Mouse (Mus musculus) limb, embryonic 11.5 days (tissue): ENCODE results near the gene Iqca. TPM values are rescaled to one million over a fixed set of nuclear protein-coding genes. Genes with fewer than 3 reads are reported as not detected.

Source experiments
- ATAC-seq: fragments of 200-750 bp; cut with Nextera tagmentation; 2 replicates; pipeline ENCODE4 v1.8.0; 2017; ENCODE audit warnings: low read depth; ENCODE audit not compliant: insufficient number of reproducible peaks, low FRiP score, low TSS enrichment
- DNase-seq: peaks from one replicate; pipeline ENCODE4 v3.0.0-alpha.2; 2015; ENCODE audit warnings: low spot score
- H3K27ac ChIP-seq: fragments of 300-500 bp; sonication (generic); replicated peaks from 2 replicates; pipeline ENCODE4 v1.5.1; 2014; ENCODE audit warnings: low read depth, mild to moderate bottlenecking, low read length
- H3K27me3 ChIP-seq: fragments of 300-500 bp; sonication (generic); 2 replicates; pipeline ENCODE4 v1.6.1; 2014; ENCODE audit warnings: mild to moderate bottlenecking, low read length, mixed read lengths; ENCODE audit not compliant: control insufficient read depth, insufficient read depth
- H3K36me3 ChIP-seq: fragments of 300-500 bp; sonication (generic); 2 replicates; pipeline ENCODE4 v1.6.1; 2014; ENCODE audit warnings: mild to moderate bottlenecking, low read length, moderate library complexity, mixed read lengths; ENCODE audit not compliant: control insufficient read depth, insufficient read depth
- H3K4me1 ChIP-seq: fragments of 300-500 bp; sonication (generic); 2 replicates; pipeline ENCODE4 v1.6.1; 2014; ENCODE audit warnings: low read length, mixed read lengths; ENCODE audit not compliant: control insufficient read depth, insufficient read depth
- H3K4me2 ChIP-seq: fragments of 300-500 bp; sonication (generic); 2 replicates; pipeline ENCODE4 v1.6.1; 2014; ENCODE audit warnings: low read depth, mild to moderate bottlenecking, moderate library complexity; ENCODE audit not compliant: severe bottlenecking
- H3K4me3 ChIP-seq: fragments of 300-500 bp; sonication (generic); 2 replicates; pipeline ENCODE4 v1.5.1; 2014; ENCODE audit warnings: low read depth, low read length
- H3K9ac ChIP-seq: fragments of 300-500 bp; sonication (generic); 2 replicates; pipeline ENCODE4 v1.6.1; 2014; ENCODE audit warnings: mild to moderate bottlenecking, low read length
- H3K9me3 ChIP-seq: fragments of 300-500 bp; sonication (generic); 2 replicates; pipeline ENCODE4 v1.6.1; 2016; ENCODE audit warnings: low read length; ENCODE audit not compliant: control insufficient read depth
- WGBS: fragments of 180-500 bp; shearing (Covaris S2); extraction: QIAGEN DNeasy Blood & Tissue Kit; methylation state at CpG from one replicate; pipeline ENCODE4 v1.1.7; 2014; 5-methylcytosine and 5-hydroxymethylcytosine counted together
- polyA plus RNA-seq: library from polyadenylated mRNA; unstranded; fragments of >200 nt; fragmentation: Nextera tagmentation; extraction: Ambion mirVana; gene quantifications from 2 replicates; pipeline ENCODE4 v1.2.1, GENCODE M21; 2014

The Iqca gene
- polyA plus RNA-seq, 1 experiment from 2014 or later, result 0.27 TPM

DNA sequence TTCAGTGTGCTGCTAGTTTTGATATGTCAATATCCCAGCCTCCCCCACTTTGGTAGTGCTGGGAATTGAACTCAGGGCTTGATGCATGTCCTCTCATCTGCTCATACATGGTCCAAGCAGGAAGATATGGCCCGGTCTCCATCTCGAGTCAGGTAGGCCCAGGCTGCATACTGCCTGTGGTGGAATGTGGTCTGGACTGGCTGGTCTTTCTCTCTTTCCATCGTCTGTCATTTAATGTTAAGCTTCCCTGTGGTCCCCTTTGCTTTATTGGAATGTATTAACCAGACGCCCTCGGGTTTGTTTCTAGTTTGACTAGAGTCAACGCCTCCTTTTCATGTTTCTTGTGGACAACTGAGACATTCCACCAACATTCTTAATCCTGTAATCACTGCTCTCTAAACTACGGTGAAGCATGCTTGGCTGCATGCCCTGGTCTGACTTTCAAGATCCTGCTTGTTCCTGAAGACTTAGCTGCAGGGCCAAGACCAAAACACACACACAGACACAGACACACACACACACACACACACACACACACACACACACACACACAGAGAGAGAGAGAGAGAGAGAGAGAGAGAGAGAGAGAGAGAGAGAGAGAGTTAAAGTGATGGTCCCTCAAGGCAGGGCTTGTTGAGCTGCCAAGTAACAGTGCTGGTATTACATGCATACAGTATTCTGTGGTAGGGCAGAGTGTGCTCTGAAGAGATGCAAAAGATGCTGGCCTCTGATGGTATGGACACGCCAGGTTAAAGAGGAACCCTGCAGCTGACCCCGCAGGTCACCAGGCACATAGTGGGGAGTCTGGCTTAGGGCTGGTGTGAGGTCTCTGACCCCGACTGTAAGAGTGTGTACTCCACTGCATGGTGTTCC lies 52.6 kb downstream of the Iqca start:
- no peak overlapping the region for H3K27ac ChIP-seq

DNA sequence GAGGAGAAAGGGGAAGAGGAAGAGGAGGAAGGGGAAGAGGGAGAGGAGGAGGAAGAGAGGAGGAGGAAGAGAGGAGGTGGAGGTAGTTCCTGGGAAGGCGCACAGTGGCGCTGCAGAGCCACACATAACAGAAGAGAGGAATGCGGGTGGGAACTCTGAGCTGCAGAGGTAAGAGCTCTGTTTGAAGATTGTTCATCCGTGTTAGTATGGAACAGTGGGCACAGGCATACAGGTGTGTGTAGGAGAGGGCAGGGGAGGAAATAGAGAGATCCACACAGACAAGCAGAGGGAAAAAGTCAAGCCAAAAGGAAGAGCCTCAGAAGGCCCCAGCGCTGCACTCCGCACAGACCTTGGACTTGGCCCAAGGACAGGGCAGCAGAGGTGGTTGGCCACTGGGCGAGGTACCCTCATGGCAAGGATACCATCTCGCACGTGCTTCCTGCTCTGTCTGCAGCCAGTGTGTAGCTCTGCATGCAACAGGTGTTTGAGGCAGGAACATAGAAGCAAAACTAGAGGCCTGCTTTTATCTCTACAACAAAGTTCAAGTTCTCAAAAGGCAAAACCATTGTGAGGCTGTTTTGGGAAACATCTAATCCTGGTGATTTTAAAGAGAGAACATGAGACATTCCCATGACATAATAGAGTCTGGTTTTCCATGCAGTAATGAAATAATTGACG lies 60.2 kb downstream of the Iqca start:
- Histone ChIP-seq H3K27ac (no peak overlapping the region), H3K4me3 (no peak overlapping the region), H3K4me1 (no peaks in the 10 kb centered on the region), H3K27me3 (no peaks in the 10 kb centered on the region), H3K4me2 (no peak overlapping the region), H3K36me3 (no peaks in the 10 kb centered on the region), H3K9me3 (no peaks in the 10 kb centered on the region), H3K9ac (no peak overlapping the region)
- no peak for ATAC-seq
- 83% methylated on average over 10 of the region's 10 CpGs for WGBS
- DNase-seq, result no peak

More for the DNA sequence above, 52.6 kb downstream of the Iqca start:
- Histone ChIP-seq H3K4me3 (no peak overlapping the region), H3K9me3 (no peaks in the 10 kb centered on the region), H3K4me2 (no peak overlapping the region), H3K27me3 (no peaks in the 10 kb centered on the region), H3K9ac (no peak overlapping the region), H3K4me1 (no peaks in the 10 kb centered on the region), H3K36me3 (no peaks in the 10 kb centered on the region)
- 72% methylated on average over 10 of the region's 10 CpGs for WGBS
- DNase-seq (no peak), ATAC-seq (no peak)

DNA sequence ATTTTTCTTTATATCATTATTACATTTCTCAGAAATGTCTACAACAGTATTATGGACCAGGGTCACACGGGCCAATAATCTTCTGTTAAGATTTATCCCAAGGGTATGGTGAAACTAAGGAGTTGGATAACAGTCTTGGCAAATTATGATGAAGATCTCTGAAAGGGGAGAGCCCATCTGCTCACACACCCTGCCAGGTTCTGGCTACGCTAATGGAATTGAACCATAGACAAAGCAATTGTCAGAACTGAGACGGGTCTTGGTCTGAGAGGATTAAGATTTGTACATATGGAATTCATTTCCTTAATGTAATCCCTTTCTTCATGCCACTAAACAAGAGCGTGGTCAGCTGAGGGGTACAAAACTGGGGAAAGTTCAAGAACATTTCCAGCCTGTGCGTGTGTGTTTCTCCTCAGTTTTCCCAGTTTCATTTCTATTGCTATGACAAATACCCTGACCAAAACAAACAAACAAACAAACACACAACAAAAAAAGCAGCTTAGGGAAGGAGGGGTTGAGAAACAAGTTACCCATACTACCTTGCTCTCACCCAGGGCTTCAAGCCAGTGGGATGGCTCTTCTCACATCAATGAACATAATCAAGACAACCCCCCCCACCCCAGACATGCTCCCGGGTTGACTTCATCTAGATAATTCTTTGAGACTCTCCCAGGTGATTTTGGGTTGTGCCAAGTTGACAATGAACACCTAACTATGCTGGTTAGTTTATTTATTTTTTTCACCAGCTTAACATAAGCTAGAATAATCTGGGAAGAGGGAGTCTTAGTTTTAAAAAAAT lies 64.8 kb downstream of the Iqca start:
- DNase-seq (no peak), ATAC-seq (no peak)
- 52% methylated on average over 6 of the region's 6 CpGs for WGBS
- H3K27ac ChIP-seq, result no peak overlapping the region
- H3K4me2 ChIP-seq, result no peak overlapping the region
- H3K9me3 ChIP-seq, result no peaks in the 10 kb centered on the region
- no peak overlapping the region for H3K4me3 ChIP-seq
- no peak overlapping the region for H3K9ac ChIP-seq
- no peaks in the 10 kb centered on the region for H3K36me3 ChIP-seq
- H3K27me3 ChIP-seq, result no peaks in the 10 kb centered on the region
- no peaks in the 10 kb centered on the region for H3K4me1 ChIP-seq

DNA sequence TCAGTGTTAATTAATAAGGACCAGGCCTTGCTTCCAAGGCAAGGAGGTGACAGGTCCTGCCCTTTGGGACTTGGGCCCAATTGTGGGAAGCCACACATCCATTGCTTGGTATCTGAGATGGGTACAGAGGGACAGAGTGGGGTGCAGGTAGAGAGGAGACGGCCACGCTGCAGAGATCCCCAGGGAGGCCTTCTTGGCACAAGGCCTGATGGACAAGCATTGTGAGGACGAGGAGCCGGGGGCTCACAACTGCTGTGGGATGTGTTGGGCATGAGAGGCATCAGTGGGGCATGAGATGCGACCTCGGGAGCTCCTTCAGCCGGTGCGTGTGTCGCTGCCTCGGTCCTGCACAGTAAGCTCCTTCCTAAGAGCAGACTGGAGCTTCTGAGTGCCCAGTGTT lies 66.7 kb downstream of the Iqca start:
- H3K9ac ChIP-seq, result no peak overlapping the region
- ATAC-seq (no peak), DNase-seq (no peak)
- no peak overlapping the region for H3K4me2 ChIP-seq
- no peaks in the 10 kb centered on the region for H3K36me3 ChIP-seq
- no peaks in the 10 kb centered on the region for H3K9me3 ChIP-seq
- WGBS, result 87% methylated on average over 10 of the region's 10 CpGs
- H3K27me3 ChIP-seq, result no peaks in the 10 kb centered on the region
- no peak overlapping the region for H3K27ac ChIP-seq
- H3K4me3 ChIP-seq, result no peak overlapping the region
- no peaks in the 10 kb centered on the region for H3K4me1 ChIP-seq

DNA sequence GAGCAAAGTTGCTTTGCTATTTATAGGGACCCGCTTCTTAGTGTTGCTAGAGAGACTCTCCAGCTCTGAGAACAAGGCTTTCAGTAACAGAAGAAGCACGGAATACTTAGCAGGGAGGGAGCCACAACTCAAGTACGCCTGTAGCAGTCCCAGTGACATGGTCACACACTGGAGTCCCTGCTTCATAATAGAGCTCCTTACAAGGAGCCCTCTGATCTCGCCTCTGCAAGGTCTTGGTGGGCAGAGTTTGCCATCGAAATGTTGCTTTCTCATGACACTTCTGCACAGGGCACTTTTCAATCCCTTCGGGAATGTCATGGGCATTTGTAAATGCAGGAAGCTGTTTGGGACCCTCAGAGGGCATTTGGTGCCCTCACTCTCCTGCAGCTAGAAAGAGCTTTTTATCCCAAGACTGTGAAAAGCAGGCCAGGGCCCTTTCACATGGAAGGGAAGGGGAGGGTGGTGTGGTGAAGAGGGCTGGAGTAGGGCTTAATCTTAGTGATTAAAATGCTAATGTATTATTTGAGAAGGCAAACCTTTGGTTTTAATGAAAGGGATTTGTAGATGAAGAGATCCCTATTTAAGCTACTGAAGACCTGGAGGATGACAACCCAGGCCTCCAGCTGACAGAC lies 67.6 kb downstream of the Iqca start:
- Histone ChIP-seq H3K9ac (no peak overlapping the region), H3K36me3 (no peaks in the 10 kb centered on the region), H3K4me2 (no peak overlapping the region), H3K4me3 (no peak overlapping the region), H3K4me1 (no peaks in the 10 kb centered on the region), H3K9me3 (no peaks in the 10 kb centered on the region), H3K27me3 (no peaks in the 10 kb centered on the region), H3K27ac (no peak overlapping the region)
- no peak for ATAC-seq
- 53% methylated on average over 6 of the region's 6 CpGs for WGBS
- no peak for DNase-seq

DNA sequence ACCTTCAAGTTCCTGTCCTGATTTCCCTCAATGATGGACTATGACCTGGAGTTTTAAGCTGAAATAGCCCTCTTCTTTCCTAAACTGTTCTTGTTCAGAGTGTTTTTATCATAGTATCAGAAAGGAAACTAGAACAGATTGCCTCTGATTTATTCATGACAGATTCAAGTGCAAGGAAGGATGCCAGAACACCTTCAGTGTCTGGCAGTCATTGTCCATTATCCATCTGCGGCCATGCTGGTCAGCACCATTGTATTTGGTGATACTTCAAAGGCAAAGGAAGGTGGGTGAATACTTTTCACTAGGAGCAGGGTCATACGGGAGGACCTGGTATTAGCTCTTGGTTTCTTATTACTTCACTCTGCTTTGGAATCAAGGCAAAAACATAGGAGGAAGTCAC lies 76.9 kb downstream of the Iqca start:
- 70% methylated on average over 2 of the region's 2 CpGs for WGBS
- ATAC-seq (no peak), DNase-seq (no peak)
- Histone ChIP-seq H3K27ac (no peak overlapping the region), H3K27me3 (no peaks in the 10 kb centered on the region), H3K4me3 (no peak overlapping the region), H3K9ac (no peak overlapping the region), H3K4me1 (no peaks in the 10 kb centered on the region), H3K36me3 (no peaks in the 10 kb centered on the region), H3K4me2 (no peak overlapping the region), H3K9me3 (no peaks in the 10 kb centered on the region)

DNA sequence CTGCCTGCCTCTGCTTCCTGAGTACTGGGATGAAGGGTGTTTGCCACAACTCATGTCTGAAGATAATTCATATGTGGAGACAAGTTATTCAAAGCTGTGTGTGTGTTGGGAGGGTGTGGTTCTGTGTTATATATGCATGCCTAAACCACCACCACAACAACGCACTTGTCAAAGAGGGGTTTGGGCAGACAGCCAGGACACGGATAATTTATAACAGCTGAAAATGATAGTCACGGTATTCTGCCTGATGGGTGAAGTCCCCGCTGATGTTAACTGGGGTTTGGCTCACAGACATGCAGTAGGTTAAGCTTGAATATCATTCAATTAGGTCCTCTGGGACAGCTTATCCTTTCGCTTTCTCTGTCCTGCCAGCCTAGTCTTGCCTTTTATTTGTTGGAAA lies 78.4 kb downstream of the Iqca start:
- Histone ChIP-seq H3K4me2 (no peak overlapping the region), H3K4me1 (no peaks in the 10 kb centered on the region), H3K4me3 (no peak overlapping the region), H3K9me3 (no peaks in the 10 kb centered on the region), H3K9ac (no peak overlapping the region), H3K36me3 (no peaks in the 10 kb centered on the region), H3K27me3 (no peaks in the 10 kb centered on the region), H3K27ac (no peak overlapping the region)
- ATAC-seq (no peak), DNase-seq (no peak)
- WGBS, result 84% methylated on average over 5 of the region's 5 CpGs
